Mouse (Mus musculus) liver, adult (tissue): ENCODE data around the gene Kif19a.

ENCODE experiments used
- GATA4 ChIP-seq: IDR thresholded peaks from 2 replicates; pipeline ENCODE4 v1.6.1; 2014; ENCODE audit warnings: mild to moderate bottlenecking, low read length; ENCODE audit not compliant: insufficient replicate concordance

The Kif19a gene

GRCm38 (mm10) chr11:114793868-114794545, 28.8 kb downstream of the Kif19a start:
- TF ChIP-seq GATA4, result no peak

DNA sequence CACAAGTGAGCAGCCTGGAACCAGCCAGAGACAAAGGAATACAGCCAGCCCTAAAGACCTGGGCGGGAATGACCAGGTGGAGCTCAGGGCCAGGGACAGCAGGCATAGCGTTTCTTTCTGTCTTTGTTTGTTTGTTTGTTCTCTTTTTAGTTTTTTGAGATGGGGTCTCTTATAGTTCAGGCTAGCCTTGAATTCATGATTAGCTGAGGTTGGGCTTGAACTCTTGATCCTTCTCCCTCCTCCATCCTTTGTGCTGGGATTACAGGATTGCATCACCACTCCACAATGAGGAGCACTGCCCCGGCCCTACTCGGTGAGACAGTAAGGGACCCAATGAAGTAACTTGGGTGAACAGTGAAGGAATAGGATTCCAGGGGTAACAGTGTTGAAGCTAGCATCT, 29.5 kb downstream of the Kif19a start:
- no peak for TF ChIP-seq GATA4

GRCm38 (mm10) chr11:114795231-114795746, 30.1 kb downstream of the Kif19a start:
- no peak for TF ChIP-seq GATA4

DNA sequence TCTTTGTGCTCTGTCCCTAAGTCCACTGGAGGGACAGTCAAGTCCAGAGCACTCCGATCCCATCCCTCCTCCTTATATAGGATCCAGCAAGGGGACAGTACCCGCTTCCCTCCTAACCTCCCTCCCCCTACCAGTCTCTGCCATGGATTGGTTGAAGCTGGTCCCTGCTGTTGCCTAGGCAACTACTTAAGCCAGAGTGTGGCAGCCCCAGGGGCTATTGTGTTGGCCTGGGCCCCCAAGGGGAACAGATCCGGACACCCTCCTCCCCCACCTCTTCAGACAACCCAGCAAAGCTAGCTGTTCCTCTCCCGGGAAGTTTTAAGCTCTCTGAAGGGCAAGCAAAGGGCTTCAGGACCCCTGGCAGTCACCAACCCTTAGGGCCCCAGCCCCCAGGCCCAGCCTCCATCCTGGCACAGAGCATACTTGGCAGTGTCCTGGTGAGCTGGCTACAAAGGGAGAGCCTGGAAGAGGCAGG, 30.7 kb downstream of the Kif19a start, which contains the start of gene Btbd17:
Gene Btbd17, minus strand, starts transcription at position 98 of the 475 bp plus-strand sequence.
- TF ChIP-seq GATA4, result no peak

GRCm38 (mm10) chr11:114797176-114797575, 32.0 kb downstream of the Kif19a start:
- TF ChIP-seq GATA4, result no peak

- no peak for TF ChIP-seq GATA4
Measured at GRCm38 (mm10) chr11:114797981-114798380, 32.8 kb downstream of the Kif19a start.

DNA sequence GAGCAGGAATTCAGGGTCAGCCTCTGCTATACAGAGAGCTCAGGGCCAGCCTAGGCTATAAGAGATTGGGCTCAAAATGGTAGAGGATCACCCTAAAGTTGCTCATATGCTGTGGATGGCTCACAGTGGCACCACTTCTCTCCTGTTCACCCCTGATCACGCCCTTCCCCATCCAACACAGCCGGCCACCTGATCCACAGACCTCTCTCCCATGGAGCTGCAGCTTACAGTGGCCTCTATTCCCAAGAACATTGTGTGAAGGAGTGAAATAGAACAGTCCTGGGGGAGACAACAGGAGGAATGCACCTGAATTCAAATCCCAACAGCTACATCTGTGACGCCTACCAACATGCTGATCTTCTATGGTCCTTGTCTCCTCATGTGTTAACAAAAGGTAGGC, 33.4 kb downstream of the Kif19a start, which contains the start of gene Gpr142:
Gene Gpr142, plus strand, starts transcription at position 301 of the 400 bp plus-strand sequence.
- no peak for TF ChIP-seq GATA4

GRCm38 (mm10) chr11:114801906-114802305, 36.7 kb downstream of the Kif19a start:
- no peak for TF ChIP-seq GATA4

- no peak for TF ChIP-seq GATA4
Measured at GRCm38 (mm10) chr11:114802540-114803267, 37.5 kb downstream of the Kif19a start.

GRCm38 (mm10) chr11:114803990-114804389, 38.8 kb downstream of the Kif19a start:
- TF ChIP-seq GATA4, result no peak

DNA sequence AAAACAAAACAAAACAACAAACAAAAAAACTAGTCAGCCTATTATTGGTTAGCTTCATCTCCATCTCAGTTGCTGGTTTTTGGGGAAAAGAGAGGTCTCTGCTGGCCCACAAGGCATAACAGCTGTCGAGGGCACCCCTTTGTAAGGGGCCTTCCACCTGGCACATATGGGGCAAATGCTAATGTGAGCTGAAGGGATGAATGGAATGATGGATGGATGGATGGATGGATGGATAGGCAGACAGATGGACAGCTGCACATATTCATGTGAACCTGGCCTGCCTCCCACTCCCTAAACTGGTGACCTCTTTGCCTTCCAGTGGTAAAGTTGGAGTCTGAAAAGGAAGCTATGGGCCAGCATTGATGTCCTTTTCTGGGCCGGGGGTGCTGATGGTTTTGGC, 41.8 kb downstream of the Kif19a start:
- TF ChIP-seq GATA4, result no peak

GRCm38 (mm10) chr11:114807686-114808427, 42.7 kb downstream of the Kif19a start:
- no peak for TF ChIP-seq GATA4

DNA sequence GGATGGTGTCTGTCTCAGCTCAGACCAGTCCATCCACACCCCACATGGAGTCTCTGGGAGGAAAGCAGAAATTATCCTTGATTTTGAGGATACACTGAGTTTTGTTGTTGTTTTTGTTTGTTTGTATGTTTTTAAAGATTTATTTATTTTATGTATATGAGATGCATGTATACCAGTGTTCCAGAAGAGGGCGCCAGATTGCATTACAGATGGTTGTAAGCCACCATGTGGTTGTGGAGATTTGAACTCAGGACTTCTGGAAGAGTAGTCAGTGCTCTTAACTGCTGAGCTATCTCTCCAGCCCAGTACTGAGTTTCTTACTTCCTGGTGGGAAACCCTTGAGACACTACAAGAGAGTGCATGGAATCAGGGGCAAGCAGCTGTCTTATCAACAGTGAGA, 44.2 kb downstream of the Kif19a start:
- no peak for TF ChIP-seq GATA4

DNA sequence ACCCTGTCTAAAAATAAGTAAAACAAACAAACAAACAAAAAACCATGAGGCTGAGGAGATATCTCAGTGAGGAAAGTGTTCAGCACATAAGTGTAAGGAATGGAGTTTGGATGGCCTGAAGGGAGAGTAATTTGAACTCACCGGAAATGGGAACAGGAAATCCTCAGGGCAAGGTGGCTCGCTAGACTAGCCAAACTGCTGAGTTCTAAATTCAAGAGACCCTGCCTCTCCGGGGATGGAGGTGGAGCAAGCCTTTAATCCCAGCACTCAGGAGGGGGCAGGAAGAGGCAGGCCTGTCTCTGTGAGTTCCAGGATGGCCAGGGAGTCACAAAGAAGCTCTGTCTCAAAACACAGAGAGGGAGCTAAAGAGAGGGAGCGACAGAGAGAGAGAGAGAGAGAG, 45.2 kb downstream of the Kif19a start:
- no peak for TF ChIP-seq GATA4

- TF ChIP-seq GATA4, result no peak
Measured at GRCm38 (mm10) chr11:114812731-114813240, 47.6 kb downstream of the Kif19a start.
